Comparison of ENCODE assay signal across 8 mouse cellular contexts in the genomic region with DNA sequence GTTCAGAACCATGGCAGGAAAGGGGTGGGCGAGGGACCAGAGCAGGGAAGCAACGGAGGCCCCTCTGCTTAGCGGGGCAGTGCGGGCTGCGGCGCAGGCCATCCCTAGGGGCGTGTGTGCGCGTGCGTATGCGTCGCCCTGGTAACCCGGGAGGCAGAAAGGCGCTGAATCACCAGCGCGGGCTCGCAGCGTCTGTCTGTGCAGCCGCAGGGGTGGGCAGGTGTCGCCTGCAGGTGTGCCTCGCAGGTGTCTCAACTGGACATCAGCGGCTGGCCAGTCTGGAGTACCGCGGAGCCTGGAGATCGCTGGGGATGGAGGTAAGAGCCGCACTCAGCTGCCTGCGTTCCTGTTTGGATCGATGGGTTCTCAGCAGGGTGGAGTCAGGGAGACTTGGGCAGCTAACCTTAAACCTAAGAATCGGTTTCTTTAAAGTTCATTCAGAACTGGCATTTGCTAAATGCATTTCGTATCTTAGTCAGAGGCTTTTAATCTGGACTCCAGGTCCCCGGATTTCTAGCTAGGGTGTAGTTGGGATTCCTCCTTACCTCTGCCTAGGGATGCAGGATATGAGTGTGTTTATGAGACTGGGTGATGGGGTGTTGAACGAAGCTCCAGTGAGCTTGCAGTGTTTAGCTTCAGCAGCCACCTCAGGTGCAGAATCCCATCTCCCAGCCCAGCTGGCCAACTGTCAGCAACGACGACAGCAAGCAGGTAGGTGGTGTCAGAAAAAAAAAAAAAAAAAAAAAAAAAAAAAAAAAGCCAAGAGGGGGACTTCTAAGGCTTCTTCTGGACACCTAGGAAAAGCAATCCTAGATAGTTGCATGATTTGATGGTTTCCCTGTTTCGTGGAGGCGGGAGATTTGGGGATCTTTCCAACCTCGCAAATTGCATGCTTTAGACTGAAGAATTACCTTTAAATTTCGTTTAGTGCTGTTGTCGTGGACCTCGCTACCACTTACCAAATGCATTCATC. TPM values are rescaled to one million over a fixed set of nuclear protein-coding genes. Genes with fewer than 3 reads are reported as not detected.
DNase-seq lines count a peak whose midpoint lies in the region; ATAC-seq lines count a peak whose summit lies in the region.

A gene (plus strand): TSS at position 153 of the 973 bp plus-strand sequence.

- H3K27ac ChIP-seq in heart, embryonic 14.5 days (replicated peaks in 1 of 2; ENCODE audit: control insufficient read depth in 1 of 2, insufficient read depth in 1 of 2, low read depth in 2 of 2, low read length in 2 of 2), result no peak within 1 kb of the TSS
- H3K27ac ChIP-seq in lung, embryonic 16.5 days (ENCODE audit: low read length), result no peak within 1 kb of the TSS

- H3K4me1 ChIP-seq in heart, embryonic 14.5 days (ENCODE audit: control insufficient read depth in 2 of 2, insufficient read depth in 2 of 2, low read length in 2 of 2), result peaks cover 5 to 7% of the 10 kb centered on the region in 2 experiments; a peak in 2 of 4 replicates
- peaks cover 7% of the 10 kb centered on the region for H3K4me1 ChIP-seq in lung, embryonic 16.5 days (replicated peaks; ENCODE audit: control insufficient read depth, insufficient read depth, low read length)

- DNase-seq in 3134 (ENCODE audit: extremely low read depth, insufficient read length, low spot score), result peak; percentile 16
- peak; percentile 28 for DNase-seq in T-cell, adult 2 months (ENCODE audit: low spot score)
- DNase-seq in embryo, embryonic 10.5 days (ENCODE audit: low spot score), result peak; percentile 73
- peak; percentile 58 to 73 for DNase-seq in layer of hippocampus, postnatal 10 days (ENCODE audit: low spot score in 2 of 2)
- DNase-seq in right cerebral cortex, postnatal 10 days (ENCODE audit: low spot score in 2 of 2), result peak; percentile 75 to 77
- no peak for DNase-seq in urinary bladder, postnatal 4 days (ENCODE audit: low spot score in 2 of 2)

- WGBS in heart, embryonic 14.5 days, result 15% methylated on average over 40 of the region's 40 CpGs
- 15% methylated on average over 40 of the region's 40 CpGs for WGBS in lung, embryonic 16.5 days

- H3K9me3 ChIP-seq in heart, embryonic 14.5 days (ENCODE audit: control insufficient read depth, low read length), result no peaks in the 10 kb centered on the region
- H3K9me3 ChIP-seq in lung, embryonic 16.5 days (ENCODE audit: control insufficient read depth, low read length), result no peaks in the 10 kb centered on the region

- H3K9ac ChIP-seq in heart, embryonic 14.5 days (ENCODE audit: low read length), result peak within 1 kb of the TSS; percentile 57
- peak within 1 kb of the TSS; percentile 49 for H3K9ac ChIP-seq in lung, embryonic 16.5 days (ENCODE audit: low read length)

- peak within 1 kb of the TSS; percentile 45 to 53 for H3K4me3 ChIP-seq in heart, embryonic 14.5 days (ENCODE audit: control insufficient read depth in 1 of 2, insufficient read depth in 1 of 2, low read depth in 1 of 2, low read length in 2 of 2)
- H3K4me3 ChIP-seq in lung, embryonic 16.5 days (ENCODE audit: low read length), result peak within 1 kb of the TSS; percentile 46

- peak within 1 kb of the TSS; percentile 94 for H3K4me2 ChIP-seq in heart, embryonic 14.5 days (ENCODE audit: low read length)
- H3K4me2 ChIP-seq in lung, embryonic 16.5 days (ENCODE audit: low read depth, low read length), result peak within 1 kb of the TSS; percentile 64

- H3K27me3 ChIP-seq in heart, embryonic 14.5 days (ENCODE audit: control insufficient read depth, insufficient read depth, low read length), result no peaks in the 10 kb centered on the region
- H3K27me3 ChIP-seq in lung, embryonic 16.5 days (ENCODE audit: control insufficient read depth, insufficient read depth, low read depth, low read length), result no peaks in the 10 kb centered on the region

- ATAC-seq in heart, embryonic 14.5 days (ENCODE audit: insufficient number of reproducible peaks, insufficient read depth, low FRiP score, low read depth), result no peak
- ATAC-seq in lung, embryonic 16.5 days (ENCODE audit: low read depth), result peak; percentile 66

- peaks cover 18% of the 10 kb centered on the region for H3K36me3 ChIP-seq in heart, embryonic 14.5 days (ENCODE audit: control insufficient read depth, insufficient read depth, low read length)
- H3K36me3 ChIP-seq in lung, embryonic 16.5 days (ENCODE audit: control insufficient read depth, insufficient read depth, low read length), result peaks cover under 1% of the 10 kb centered on the region; the same call in 1 of the 2 replicates

RNA-seq across cellular contexts. Expression of the gene that starts here (rescaled TPM):
- polyA plus RNA-seq in heart, embryonic 14.5 days (2014; fragmentation: Nextera tagmentation; extraction: Ambion mirVana), result 0.04 and 0.15 TPM in 2 replicates
- 10 to 100 TPM; 28.2 to 31.4 TPM for total RNA-seq in layer of hippocampus, postnatal 10 days (2021)
- polyA plus RNA-seq in lung, embryonic 16.5 days (2015; fragmentation: Nextera tagmentation; extraction: Ambion mirVana), result 0.20 and 0.21 TPM in 2 replicates

Comparison
In these comparisons a context has a peak if more than half of its experiments do, and no peak if none do; other contexts are left out.
1. Peak in ATAC-seq, H3K4me3 ChIP-seq, H3K9ac ChIP-seq and H3K4me2 ChIP-seq in lung, embryonic 16.5 days; RNA of the gene not detected or under 1 TPM.
2. DNase-seq: peak in 3134 (single experiment), T-cell, adult 2 months (single experiment), embryo, embryonic 10.5 days (single experiment), layer of hippocampus, postnatal 10 days (2 of 2) and right cerebral cortex, postnatal 10 days (2 of 2); none in urinary bladder, postnatal 4 days (0 of 2).